ENCODE assay signal across 13 mouse cellular contexts in genomic region chr6:143279222-143279621, GRCm38 (mm10).
DNase-seq lines count a peak whose midpoint lies in the region; TF ChIP-seq lines count a peak whose summit lies in the region.
"Had no signal": no experiment of that assay in that cellular context is flagged by ENCODE, and none has a peak within 500 bp of the region (broad histone marks: within the 10 kb centered on the region; RNA-seq: fewer than 3 reads in every experiment).

No protein-coding gene starts in this region.

- 0 out of 2 replicates have a peak, but pooled peaks have one; percentile 13 for TF ChIP-seq CTCF in spleen, adult 2 months (IDR thresholded peaks at IDR 0.05; ENCODE audit: extremely low read depth, insufficient read depth, insufficient read length, insufficient replicate concordance)

- H3K4me1 ChIP-seq in spleen, adult 2 months (ENCODE audit: control insufficient read depth, insufficient read depth, insufficient read length): no peaks in the 10 kb centered on the region
- H3K4me1 ChIP-seq: embryonic facial prominence, embryonic 10.5 days; liver, embryonic 15.5 days; megakaryocyte, embryonic 14.5 days had no signal

- no peak for TF ChIP-seq POLR2A in spleen, adult 2 months (IDR thresholded peaks at IDR 0.05; ENCODE audit: low read depth, low read length)

- H3K36me3 ChIP-seq in spleen, adult 2 months (ENCODE audit: control insufficient read depth, insufficient read depth, low read length): no peaks in the 10 kb centered on the region
- H3K36me3 ChIP-seq: embryonic facial prominence, embryonic 10.5 days; liver, embryonic 15.5 days had no signal

- DNase-seq in heart, adult 11 months: peak; percentile 76
- no peak for DNase-seq in heart, adult 9 months (ENCODE audit: low spot score in 2 of 2)
- DNase-seq in spleen, adult 2 months (ENCODE audit: low read depth in 1 of 2, low spot score in 2 of 2): no peak
- no peak for DNase-seq in spleen, adult 18-20 months
- peak; percentile 3 for DNase-seq in c-Kit-positive CD71-positive TER-119-positive erythroid progenitor cells, embryonic 14.5 days (ENCODE audit: low spot score)
- peak; percentile 18 for DNase-seq in thymus, postnatal 25 days
- no peak for DNase-seq in urinary bladder, adult 2 months (ENCODE audit: low spot score)
- no peak for DNase-seq in adrenal gland, postnatal 10 days
- DNase-seq: cerebellum, adult 8-10 months; heart, adult 18-20 months had no signal

- no peak overlapping the region for H3K4me3 ChIP-seq in spleen, adult 2 months (ENCODE audit: extremely low read depth, insufficient read depth, insufficient read length)
- H3K4me3 ChIP-seq: embryonic facial prominence, embryonic 10.5 days; liver, embryonic 15.5 days; megakaryocyte, embryonic 14.5 days had no signal

- H3K27me3 ChIP-seq in spleen, adult 2 months (ENCODE audit: control insufficient read depth, insufficient read depth, low read length): no peaks in the 10 kb centered on the region
- H3K27me3 ChIP-seq: liver, embryonic 15.5 days; megakaryocyte, embryonic 14.5 days had no signal

- H3K27ac ChIP-seq in spleen, adult 2 months (ENCODE audit: insufficient read depth, low read length): no peak overlapping the region
- H3K27ac ChIP-seq: embryonic facial prominence, embryonic 10.5 days; liver, embryonic 15.5 days had no signal

- 56% methylated on average over 3 of the region's 3 CpGs for WGBS in spleen, adult 2 months

Comparison
In these comparisons a context has a peak if more than half of its experiments do, and no peak if none do; other contexts are left out.
1. DNase-seq: peak in heart, adult 11 months (single experiment), c-Kit-positive CD71-positive TER-119-positive erythroid progenitor cells, embryonic 14.5 days (single experiment) and thymus, postnatal 25 days (single experiment); none in heart, adult 9 months (0 of 2), spleen, adult 2 months (0 of 2), spleen, adult 18-20 months (0 of 2), urinary bladder, adult 2 months (single experiment) and adrenal gland, postnatal 10 days (single experiment).